Mouse (Mus musculus): ENCODE measurements around the gene Mov10l1. TPM values are rescaled to one million over a fixed set of nuclear protein-coding genes. Genes with fewer than 3 reads are reported as not detected.

Mov10l1 gene
- polyA plus RNA-seq, 2 experiments: 0.10 to 0.19 TPM

GRCm38 (mm10) chr15:89007781-89008180 is 25.1 kb downstream of the Mov10l1 start:
- Histone ChIP-seq H3K4me3 (replicated peaks; ENCODE audit: low read length) (no peak overlapping the region), H3K9me3 (ENCODE audit: control insufficient read depth, low read length) (no peaks in the 10 kb centered on the region), H3K27me3 (ENCODE audit: control insufficient read depth, insufficient read depth, low read length) (no peaks in the 10 kb centered on the region), H3K27ac (replicated peaks; ENCODE audit: low read depth, low read length) (no peak overlapping the region), H3K36me3 (ENCODE audit: control insufficient read depth, insufficient read depth, low read length) (no peaks in the 10 kb centered on the region), H3K9ac (ENCODE audit: low read depth, low read length, severe bottlenecking) (no peak overlapping the region), H3K4me1 (ENCODE audit: control insufficient read depth, insufficient read depth, low read length) (no peaks in the 10 kb centered on the region), H3K4me2 (replicated peaks; ENCODE audit: low read depth, low read length, severe bottlenecking) (no peak overlapping the region)
- DNase-seq (ENCODE audit: low spot score) (no peak), ATAC-seq (ENCODE audit: low FRiP score, low read depth) (no peak)
- no peak for TF ChIP-seq POLR2A (IDR thresholded peaks at IDR 0.05; ENCODE audit: borderline replicate concordance, extremely low read depth, insufficient read depth, insufficient read length)
- WGBS: 82% methylated on average over 5 of the region's 5 CpGs

GRCm38 (mm10) chr15:89016722-89017121 is 34.0 kb downstream of the Mov10l1 start:
- no peaks in the 10 kb centered on the region for H3K36me3 ChIP-seq (ENCODE audit: control insufficient read depth, insufficient read depth, low read length)
- H3K27me3 ChIP-seq (ENCODE audit: control insufficient read depth, insufficient read depth, low read length): no peaks in the 10 kb centered on the region
- no peak for TF ChIP-seq POLR2A (IDR thresholded peaks at IDR 0.05; ENCODE audit: borderline replicate concordance, extremely low read depth, insufficient read depth, insufficient read length)
- H3K4me2 ChIP-seq (replicated peaks; ENCODE audit: low read depth, low read length, severe bottlenecking): no peak overlapping the region
- H3K9me3 ChIP-seq (ENCODE audit: control insufficient read depth, low read length): no peaks in the 10 kb centered on the region
- no peak overlapping the region for H3K9ac ChIP-seq (ENCODE audit: low read depth, low read length, severe bottlenecking)
- H3K4me3 ChIP-seq (replicated peaks; ENCODE audit: low read length): no peak overlapping the region
- 84% methylated on average over 3 of the region's 3 CpGs for WGBS
- no peak overlapping the region for H3K27ac ChIP-seq (replicated peaks; ENCODE audit: low read depth, low read length)
- ATAC-seq (ENCODE audit: low FRiP score, low read depth) (no peak), DNase-seq (ENCODE audit: low spot score) (no peak)
- no peaks in the 10 kb centered on the region for H3K4me1 ChIP-seq (ENCODE audit: control insufficient read depth, insufficient read depth, low read length)

- no peak for DNase-seq (ENCODE audit: low spot score)
- Histone ChIP-seq H3K4me3 (replicated peaks; ENCODE audit: low read length) (no peak overlapping the region), H3K27ac (replicated peaks; ENCODE audit: low read depth, low read length) (no peak overlapping the region), H3K27me3 (ENCODE audit: control insufficient read depth, insufficient read depth, low read length) (no peaks in the 10 kb centered on the region), H3K36me3 (ENCODE audit: control insufficient read depth, insufficient read depth, low read length) (no peaks in the 10 kb centered on the region), H3K9ac (ENCODE audit: low read depth, low read length, severe bottlenecking) (no peak overlapping the region), H3K4me1 (ENCODE audit: control insufficient read depth, insufficient read depth, low read length) (no peaks in the 10 kb centered on the region), H3K9me3 (ENCODE audit: control insufficient read depth, low read length) (no peaks in the 10 kb centered on the region), H3K4me2 (replicated peaks; ENCODE audit: low read depth, low read length, severe bottlenecking) (no peak overlapping the region)
- no peak for ATAC-seq (ENCODE audit: low FRiP score, low read depth)
- 77% methylated on average over 7 of the region's 7 CpGs for WGBS
- TF ChIP-seq POLR2A (IDR thresholded peaks at IDR 0.05; ENCODE audit: borderline replicate concordance, extremely low read depth, insufficient read depth, insufficient read length): no peak
Observed at GRCm38 (mm10) chr15:89020085-89020484, 37.4 kb downstream of the Mov10l1 start.

- Histone ChIP-seq H3K27ac (replicated peaks; ENCODE audit: low read depth, low read length) (no peak overlapping the region), H3K4me3 (replicated peaks; ENCODE audit: low read length) (no peak overlapping the region), H3K4me1 (ENCODE audit: control insufficient read depth, insufficient read depth, low read length) (no peaks in the 10 kb centered on the region), H3K9me3 (ENCODE audit: control insufficient read depth, low read length) (no peaks in the 10 kb centered on the region), H3K36me3 (ENCODE audit: control insufficient read depth, insufficient read depth, low read length) (no peaks in the 10 kb centered on the region), H3K27me3 (ENCODE audit: control insufficient read depth, insufficient read depth, low read length) (no peaks in the 10 kb centered on the region), H3K9ac (ENCODE audit: low read depth, low read length, severe bottlenecking) (no peak overlapping the region), H3K4me2 (replicated peaks; ENCODE audit: low read depth, low read length, severe bottlenecking) (no peak overlapping the region)
- TF ChIP-seq POLR2A (IDR thresholded peaks at IDR 0.05; ENCODE audit: borderline replicate concordance, extremely low read depth, insufficient read depth, insufficient read length): no peak
- DNase-seq (ENCODE audit: low spot score) (no peak), ATAC-seq (ENCODE audit: low FRiP score, low read depth) (no peak)
- 74% methylated on average over 7 of the region's 7 CpGs for WGBS
Observed at GRCm38 (mm10) chr15:89020492-89020891, 37.8 kb downstream of the Mov10l1 start.

DNA sequence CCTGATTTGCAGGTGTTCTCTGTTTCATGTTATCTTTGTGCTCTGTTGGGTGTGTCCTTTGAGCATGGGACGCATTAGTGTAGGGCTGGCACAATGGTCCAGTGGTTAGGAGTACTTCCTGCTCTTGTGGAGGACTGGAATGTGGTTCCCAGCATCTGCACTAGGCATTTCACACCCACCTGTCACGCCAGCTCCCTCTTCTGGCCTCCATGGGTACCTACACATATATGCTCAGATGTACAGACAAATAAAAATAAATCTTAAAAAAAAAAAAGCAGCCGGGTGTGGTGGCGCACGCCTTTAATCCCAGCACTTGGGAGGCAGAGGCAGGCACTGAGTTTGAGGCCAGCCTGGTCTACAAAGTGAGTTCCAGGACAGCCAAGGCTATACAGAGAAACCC is 61.7 kb downstream of the Mov10l1 start:
- Histone ChIP-seq H3K4me2 (replicated peaks; ENCODE audit: low read depth, low read length, severe bottlenecking) (no peak overlapping the region), H3K9me3 (ENCODE audit: control insufficient read depth, low read length) (peaks cover 9% of the 10 kb centered on the region; the same call in 1 of the 2 replicates), H3K27ac (replicated peaks; ENCODE audit: low read depth, low read length) (no peak overlapping the region), H3K4me1 (ENCODE audit: control insufficient read depth, insufficient read depth, low read length) (no peaks in the 10 kb centered on the region), H3K9ac (ENCODE audit: low read depth, low read length, severe bottlenecking) (no peak overlapping the region), H3K36me3 (ENCODE audit: control insufficient read depth, insufficient read depth, low read length) (no peaks in the 10 kb centered on the region), H3K4me3 (replicated peaks; ENCODE audit: low read length) (no peak overlapping the region), H3K27me3 (ENCODE audit: control insufficient read depth, insufficient read depth, low read length) (no peaks in the 10 kb centered on the region)
- DNase-seq (ENCODE audit: low spot score) (no peak), ATAC-seq (ENCODE audit: low FRiP score, low read depth) (no peak)
- TF ChIP-seq POLR2A (IDR thresholded peaks at IDR 0.05; ENCODE audit: borderline replicate concordance, extremely low read depth, insufficient read depth, insufficient read length): no peak
- 73% methylated on average over 5 of the region's 5 CpGs for WGBS

DNA sequence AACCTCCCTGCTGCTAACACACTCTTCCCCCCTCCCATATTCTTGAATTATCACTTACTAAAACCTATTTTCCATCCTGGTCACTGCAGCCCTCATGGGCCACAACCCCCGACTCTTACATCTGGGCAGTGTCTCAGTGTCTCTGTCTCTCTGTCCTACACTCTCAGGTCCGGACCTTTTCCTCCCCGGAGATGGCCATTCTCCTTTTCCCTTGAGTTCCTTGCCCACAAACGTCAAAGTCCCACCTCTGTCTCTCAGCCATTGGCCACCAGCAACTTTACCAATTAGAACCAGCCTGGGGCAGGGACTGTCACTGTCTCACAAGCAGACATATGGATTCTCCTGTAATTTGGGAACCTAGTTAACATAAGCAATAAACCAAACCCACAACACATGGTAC is 63.6 kb downstream of the Mov10l1 start:
- Histone ChIP-seq H3K9ac (ENCODE audit: low read depth, low read length, severe bottlenecking) (no peak overlapping the region), H3K4me1 (ENCODE audit: control insufficient read depth, insufficient read depth, low read length) (no peaks in the 10 kb centered on the region), H3K36me3 (ENCODE audit: control insufficient read depth, insufficient read depth, low read length) (no peaks in the 10 kb centered on the region), H3K9me3 (ENCODE audit: control insufficient read depth, low read length) (peaks cover 9% of the 10 kb centered on the region; the same call in 1 of the 2 replicates), H3K27ac (replicated peaks; ENCODE audit: low read depth, low read length) (no peak overlapping the region), H3K4me3 (replicated peaks; ENCODE audit: low read length) (no peak overlapping the region), H3K27me3 (ENCODE audit: control insufficient read depth, insufficient read depth, low read length) (no peaks in the 10 kb centered on the region), H3K4me2 (replicated peaks; ENCODE audit: low read depth, low read length, severe bottlenecking) (no peak overlapping the region)
- no peak for ATAC-seq (ENCODE audit: low FRiP score, low read depth)
- WGBS: 60% methylated on average over 4 of the region's 4 CpGs
- DNase-seq (ENCODE audit: low spot score): no peak
- no peak for TF ChIP-seq POLR2A (IDR thresholded peaks at IDR 0.05; ENCODE audit: borderline replicate concordance, extremely low read depth, insufficient read depth, insufficient read length)

Data from limb, embryonic 14.5 days (tissue).